Mouse (Mus musculus) CD4-positive naive resting alpha-beta T cell, adult 57 days (primary cell): ENCODE results near the gene Ubl4b. TPM values are rescaled to one million over a fixed set of nuclear protein-coding genes. Genes with fewer than 3 reads are reported as not detected.

Experiments used
- total RNA-seq: library from RNA; stranded (reverse); gene quantifications from one replicate; pipeline ENCODE4 v1.2.4, GENCODE M21; 2023

Ubl4b gene
- not detected for total RNA-seq

DNA sequence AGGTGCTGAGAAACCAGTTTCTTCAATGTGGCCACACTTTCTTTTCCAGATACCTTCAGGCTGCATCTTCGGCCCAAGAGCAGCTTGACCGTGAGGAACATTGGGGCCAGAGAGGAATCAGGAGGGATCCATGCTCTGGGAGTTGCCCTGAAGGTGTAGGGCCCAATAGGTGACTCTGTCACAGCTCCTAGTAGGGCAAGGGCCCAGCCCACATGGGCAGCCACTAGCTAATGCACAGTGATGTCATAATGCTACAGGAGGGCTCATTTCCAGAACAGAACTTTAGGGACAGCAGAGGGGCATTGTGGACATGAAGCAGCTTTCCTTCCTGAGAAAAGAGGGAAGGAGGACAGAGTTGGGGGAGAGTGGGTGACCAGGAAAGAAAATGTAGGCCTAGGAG is at the start of gene Ubl4b:
TSS of gene Ubl4b (minus strand) at position 232 of the 400 bp plus-strand sequence.

DNA sequence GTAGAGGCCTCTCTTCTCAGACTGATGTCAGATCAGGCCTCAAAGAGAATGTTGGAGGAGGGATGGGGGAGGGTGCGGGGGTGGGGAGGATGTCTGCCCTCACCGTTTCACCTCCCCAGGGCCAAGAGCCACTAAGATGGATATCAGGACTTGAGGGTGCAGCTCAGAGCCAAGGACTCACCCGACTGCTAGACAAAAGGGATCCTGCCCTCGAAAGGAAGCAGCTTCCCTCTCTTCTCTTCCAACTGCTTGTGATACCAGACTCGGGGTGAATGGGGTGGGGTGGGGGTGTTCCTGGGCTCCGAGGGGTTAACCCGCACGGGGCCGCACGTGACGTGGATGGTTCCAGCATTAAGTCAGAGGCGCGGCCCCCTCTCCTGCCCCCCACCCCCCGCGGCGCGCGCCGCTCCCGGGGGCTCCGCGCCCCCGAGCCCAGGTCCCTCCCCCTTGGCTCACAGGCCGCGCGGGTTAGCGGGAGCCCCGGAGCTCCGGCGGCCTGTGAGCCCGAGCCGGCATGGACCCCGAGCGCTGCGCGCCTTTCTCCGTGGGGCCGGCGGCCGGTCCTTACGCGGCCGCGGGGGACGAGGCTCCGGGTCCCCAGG is 39.9 kb upstream of the Ubl4b start, which contains the start of gene Alx3:
TSS of gene Alx3 (plus strand) at position 370 of the 602 bp plus-strand sequence.

DNA sequence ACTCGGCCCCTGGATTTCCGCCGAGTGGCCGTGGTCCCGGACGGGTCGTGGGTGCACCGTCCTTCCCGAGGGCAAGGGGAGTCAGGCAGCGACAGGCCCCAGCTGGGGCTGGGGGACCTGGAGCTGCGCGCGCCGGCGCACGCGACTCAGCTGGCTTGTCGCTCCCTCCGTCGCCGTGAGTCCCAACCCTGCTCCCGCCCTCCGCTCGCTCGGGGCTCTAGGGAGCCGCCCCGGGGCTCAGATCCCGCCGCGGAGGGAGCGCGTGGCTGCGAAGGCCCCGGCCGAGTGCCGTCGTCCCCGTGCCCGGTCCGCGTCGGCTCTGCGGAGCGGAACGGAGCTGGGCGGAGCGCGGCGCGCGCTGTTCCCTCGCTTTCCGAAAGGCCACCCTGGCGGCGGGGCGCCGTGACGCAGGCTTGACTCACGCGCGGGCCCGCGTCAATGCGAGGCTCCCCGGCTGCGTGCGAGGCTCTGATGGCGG is 37.2 kb downstream of the Ubl4b start, which contains the start of gene Slc6a17:
TSS of gene Slc6a17 (minus strand) at position 388 of the 478 bp plus-strand sequence.

Other genes starting within 250 kb of the Ubl4b start
- gene Rbm15, start 221.4 kb downstream of the Ubl4b start, total RNA-seq = 48.5 TPM
- gene Kcnc4, start 95.5 kb downstream of the Ubl4b start, total RNA-seq = not detected
- not detected for gene Slc6a17, start 37.1 kb downstream of the Ubl4b start, total RNA-seq
- not detected for gene Alx3, start 40.0 kb upstream of the Ubl4b start, total RNA-seq
- not detected for gene Gm10961, start 76.2 kb upstream of the Ubl4b start, total RNA-seq
- 53.1 TPM for gene Strip1, start 76.6 kb upstream of the Ubl4b start, total RNA-seq
- gene Ahcyl1, start 141.5 kb upstream of the Ubl4b start, total RNA-seq = 71.0 TPM
- gene Csf1, start 205.4 kb upstream of the Ubl4b start, total RNA-seq = 5.2 TPM